Mouse (Mus musculus): Measurements from ENCODE around the gene Cd63. TPM values are rescaled to one million over a fixed set of nuclear protein-coding genes. Genes with fewer than 3 reads are reported as not detected.

The Cd63 gene
- polyA plus RNA-seq, 1 experiment from 2014 or later, result 195 TPM

DNA sequence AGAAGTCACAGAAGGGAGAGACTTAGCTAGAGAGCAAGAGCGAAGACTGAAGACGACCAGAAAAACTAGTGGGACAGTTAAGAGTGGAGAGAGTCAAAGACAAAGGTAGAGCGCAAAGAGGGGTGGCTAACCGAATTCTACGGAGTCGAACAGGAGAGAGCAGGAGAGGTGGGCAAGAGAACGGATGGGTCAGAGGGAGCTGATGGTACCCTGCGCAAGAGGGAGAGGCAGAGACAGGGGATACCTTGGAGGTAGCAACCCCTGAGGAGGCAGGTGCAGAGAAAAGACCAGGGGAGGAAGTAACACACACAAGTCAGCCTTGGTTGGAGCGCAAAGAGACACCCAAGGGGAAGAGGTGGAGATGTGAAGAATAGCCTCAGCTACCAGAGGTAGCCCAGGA lies 8.5 kb upstream of the Cd63 start:
- Histone ChIP-seq H3K36me3 (peaks cover 9% of the 10 kb centered on the region), H3K27ac (replicated peaks) (peak overlapping the region; percentile 93), H3K27me3 (ENCODE audit: low read depth, poor library complexity, severe bottlenecking) (peaks cover 46% of the 10 kb centered on the region), H3K4me3 (peak overlapping the region; percentile 86), H3K4me1 (peaks cover 59% of the 10 kb centered on the region), H3K9me3 (replicated peaks) (no peaks in the 10 kb centered on the region)
- DNase-seq (ENCODE audit: low spot score), result no peak
- WGBS, result under 1% methylated on average over 9 of the region's 9 CpGs

DNA sequence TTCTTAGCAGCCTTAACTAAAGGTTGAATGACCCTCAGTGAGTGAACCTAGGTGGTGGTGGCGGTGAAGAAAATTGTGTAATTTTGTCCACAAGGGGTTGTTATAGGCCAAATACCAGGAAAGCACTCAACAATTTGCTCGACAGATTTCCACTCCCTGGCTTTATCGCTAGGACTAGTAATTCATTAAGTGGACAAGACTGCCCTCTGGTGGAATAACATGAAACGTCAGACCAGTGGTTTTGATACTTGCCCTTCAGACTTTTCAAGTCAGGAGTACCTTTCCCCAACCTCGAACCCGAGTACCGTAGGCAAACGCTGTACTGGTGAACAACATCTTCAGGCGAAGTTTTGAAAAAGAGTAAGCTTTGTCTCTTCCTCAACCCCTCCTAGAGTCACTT lies 5.4 kb upstream of the Cd63 start:
- Histone ChIP-seq H3K4me3 (0 out of 2 replicates have a peak overlapping the region, but pooled peaks have one; percentile 24), H3K36me3 (no peaks in the 10 kb centered on the region), H3K9me3 (replicated peaks) (no peaks in the 10 kb centered on the region), H3K27me3 (ENCODE audit: low read depth, poor library complexity, severe bottlenecking) (peaks cover 51% of the 10 kb centered on the region), H3K4me1 (peaks cover 30% of the 10 kb centered on the region), H3K27ac (replicated peaks) (no peak overlapping the region)
- WGBS, result under 1% methylated on average over 9 of the region's 9 CpGs
- peak; percentile 77 for DNase-seq (ENCODE audit: low spot score)

GRCm38 (mm10) chr10:128895952-128896693 lies 4.7 kb upstream of the Cd63 start:
- Histone ChIP-seq H3K4me1 (peaks cover 24% of the 10 kb centered on the region), H3K4me3 (peak overlapping the region; percentile 24; the same call in 1 of the 2 replicates), H3K9me3 (replicated peaks) (no peaks in the 10 kb centered on the region), H3K27ac (replicated peaks) (no peak overlapping the region), H3K27me3 (ENCODE audit: low read depth, poor library complexity, severe bottlenecking) (peaks cover 51% of the 10 kb centered on the region), H3K36me3 (no peaks in the 10 kb centered on the region)
- no peak for DNase-seq (ENCODE audit: low spot score)
- 2% methylated on average over 17 of the region's 17 CpGs for WGBS

DNA sequence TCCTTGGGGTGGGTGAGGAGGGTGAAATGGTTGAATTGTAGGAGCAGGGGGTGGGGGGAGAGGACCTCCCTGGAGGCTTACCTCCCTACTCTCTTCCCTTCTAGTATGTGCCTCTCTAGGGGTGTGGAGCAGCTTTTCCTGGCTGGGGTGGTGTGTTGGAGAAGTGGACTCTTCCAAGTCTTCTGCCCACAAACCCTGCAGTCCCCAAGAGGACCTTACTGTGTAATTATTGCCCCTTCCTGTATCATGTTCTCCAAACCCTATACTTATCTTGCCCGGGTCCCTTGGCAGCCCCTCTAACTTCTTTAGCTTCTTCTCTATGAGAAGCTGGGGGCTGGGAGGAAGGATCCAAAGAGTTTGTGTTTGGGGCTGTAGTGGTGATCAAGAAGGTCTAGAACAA lies 4.0 kb upstream of the Cd63 start:
- WGBS, result 56% methylated on average over 1 of the region's 1 CpGs
- peaks cover 24% of the 10 kb centered on the region for H3K4me1 ChIP-seq
- DNase-seq (ENCODE audit: low spot score), result no peak
- H3K27ac ChIP-seq (replicated peaks), result no peak overlapping the region
- H3K9me3 ChIP-seq (replicated peaks), result no peaks in the 10 kb centered on the region
- no peaks in the 10 kb centered on the region for H3K36me3 ChIP-seq
- peaks cover 51% of the 10 kb centered on the region for H3K27me3 ChIP-seq (ENCODE audit: low read depth, poor library complexity, severe bottlenecking)
- H3K4me3 ChIP-seq, result no peak overlapping the region

DNA sequence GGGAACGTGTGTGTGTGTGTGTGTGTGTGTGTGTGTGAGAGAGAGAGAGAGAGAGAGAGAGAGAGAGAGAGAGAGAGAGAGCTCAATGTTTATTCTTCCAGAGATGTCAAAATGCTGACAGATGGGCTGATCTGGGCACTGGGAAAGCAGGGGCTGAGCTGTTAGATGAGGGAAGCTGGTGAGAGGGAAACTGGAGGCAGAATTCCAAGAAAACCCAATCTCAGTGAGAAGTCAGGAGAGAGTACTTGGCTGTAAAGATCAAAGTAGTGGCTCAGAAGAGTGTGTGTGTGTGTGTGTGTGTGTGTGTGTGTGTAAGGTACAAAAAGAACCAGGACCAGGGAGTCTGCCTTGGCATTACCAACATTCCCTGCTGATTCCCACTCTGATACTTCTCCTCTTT lies 3.3 kb upstream of the Cd63 start:
- H3K27me3 ChIP-seq (ENCODE audit: low read depth, poor library complexity, severe bottlenecking), result peaks cover 48% of the 10 kb centered on the region
- H3K36me3 ChIP-seq, result no peaks in the 10 kb centered on the region
- no peak overlapping the region for H3K27ac ChIP-seq (replicated peaks)
- H3K9me3 ChIP-seq (replicated peaks), result no peaks in the 10 kb centered on the region
- WGBS, result 41% methylated on average over 1 of the region's 1 CpGs
- H3K4me3 ChIP-seq, result no peak overlapping the region
- H3K4me1 ChIP-seq, result peaks cover 17% of the 10 kb centered on the region
- DNase-seq (ENCODE audit: low spot score), result no peak

GRCm38 (mm10) chr10:128899759-128900490 lies 864 bp upstream of the Cd63 start:
- H3K27ac ChIP-seq (replicated peaks), result no peak overlapping the region
- no peaks in the 10 kb centered on the region for H3K36me3 ChIP-seq
- H3K4me3 ChIP-seq, result no peak overlapping the region
- 83% methylated on average over 6 of the region's 6 CpGs for WGBS
- DNase-seq (ENCODE audit: low spot score), result no peak
- peaks cover 23% of the 10 kb centered on the region for H3K27me3 ChIP-seq (ENCODE audit: low read depth, poor library complexity, severe bottlenecking)
- no peaks in the 10 kb centered on the region for H3K9me3 ChIP-seq (replicated peaks)
- H3K4me1 ChIP-seq, result peaks cover 11% of the 10 kb centered on the region

DNA sequence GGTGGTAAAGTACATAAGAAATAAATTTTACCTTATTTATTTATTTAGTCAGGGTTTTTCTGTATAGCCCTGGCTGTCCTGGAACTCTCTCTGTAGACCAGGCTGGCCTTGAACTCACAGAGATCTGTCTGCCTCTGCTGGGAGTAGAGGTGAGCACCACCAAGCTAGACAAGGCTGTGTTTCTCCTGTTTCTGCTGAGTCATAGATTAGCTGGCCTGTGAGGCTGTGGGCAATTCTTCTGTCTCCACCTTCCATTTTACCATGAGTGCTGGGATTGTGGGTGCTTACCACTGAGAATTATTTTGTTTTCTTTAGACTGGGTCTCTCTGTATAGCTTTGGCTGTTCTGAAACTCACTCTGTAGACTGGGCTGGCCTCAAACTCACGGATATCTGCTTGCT lies 620 bp downstream of the Cd63 start:
- no peak overlapping the region for H3K27ac ChIP-seq (replicated peaks)

GRCm38 (mm10) chr10:128902409-128902988 lies 1.7 kb downstream of the Cd63 start:
- Histone ChIP-seq H3K27ac (replicated peaks) (no peak overlapping the region), H3K9me3 (replicated peaks) (no peaks in the 10 kb centered on the region), H3K36me3 (no peaks in the 10 kb centered on the region), H3K27me3 (ENCODE audit: low read depth, poor library complexity, severe bottlenecking) (peaks cover 4% of the 10 kb centered on the region), H3K4me3 (no peak overlapping the region), H3K4me1 (no peaks in the 10 kb centered on the region)
- 89% methylated on average over 3 of the region's 3 CpGs for WGBS
- DNase-seq (ENCODE audit: low spot score), result no peak

More for the DNA sequence above, 620 bp downstream of the Cd63 start:
- Histone ChIP-seq H3K4me3 (no peak overlapping the region), H3K36me3 (no peaks in the 10 kb centered on the region), H3K9me3 (replicated peaks) (no peaks in the 10 kb centered on the region), H3K4me1 (peaks cover 2% of the 10 kb centered on the region), H3K27me3 (ENCODE audit: low read depth, poor library complexity, severe bottlenecking) (peaks cover 13% of the 10 kb centered on the region)
- DNase-seq (ENCODE audit: low spot score), result no peak
- 83% methylated on average over 1 of the region's 1 CpGs for WGBS

DNA sequence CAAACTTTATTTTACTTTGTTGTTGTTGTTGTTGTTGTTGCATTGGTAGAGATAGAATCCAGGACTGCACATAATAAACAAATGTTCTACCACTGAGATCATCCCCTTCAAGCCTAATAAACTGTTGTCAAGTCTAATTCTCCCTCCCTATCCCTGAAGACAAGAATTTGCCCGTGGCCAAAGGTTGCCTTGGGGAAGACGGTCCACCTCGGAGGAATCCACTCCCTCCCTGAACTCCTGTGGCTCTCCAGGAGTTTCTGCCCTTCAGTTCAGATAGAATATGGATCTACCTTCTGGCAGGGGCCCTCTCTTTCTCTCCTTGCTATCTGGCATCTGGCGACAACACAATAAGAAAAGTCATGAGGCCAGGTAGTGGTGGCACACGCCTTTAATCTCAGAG lies 4.0 kb downstream of the Cd63 start:
- no peak overlapping the region for H3K4me3 ChIP-seq
- peaks cover 22% of the 10 kb centered on the region for H3K27me3 ChIP-seq (ENCODE audit: low read depth, poor library complexity, severe bottlenecking)
- peaks cover 10% of the 10 kb centered on the region for H3K4me1 ChIP-seq
- no peaks in the 10 kb centered on the region for H3K36me3 ChIP-seq
- H3K9me3 ChIP-seq (replicated peaks), result no peaks in the 10 kb centered on the region
- whole genome bisulfite sequencing, result 79% methylated on average over 5 of the region's 5 CpGs
- H3K27ac ChIP-seq (replicated peaks), result no peak overlapping the region
- DNase-seq (ENCODE audit: low spot score), result no peak

DNA sequence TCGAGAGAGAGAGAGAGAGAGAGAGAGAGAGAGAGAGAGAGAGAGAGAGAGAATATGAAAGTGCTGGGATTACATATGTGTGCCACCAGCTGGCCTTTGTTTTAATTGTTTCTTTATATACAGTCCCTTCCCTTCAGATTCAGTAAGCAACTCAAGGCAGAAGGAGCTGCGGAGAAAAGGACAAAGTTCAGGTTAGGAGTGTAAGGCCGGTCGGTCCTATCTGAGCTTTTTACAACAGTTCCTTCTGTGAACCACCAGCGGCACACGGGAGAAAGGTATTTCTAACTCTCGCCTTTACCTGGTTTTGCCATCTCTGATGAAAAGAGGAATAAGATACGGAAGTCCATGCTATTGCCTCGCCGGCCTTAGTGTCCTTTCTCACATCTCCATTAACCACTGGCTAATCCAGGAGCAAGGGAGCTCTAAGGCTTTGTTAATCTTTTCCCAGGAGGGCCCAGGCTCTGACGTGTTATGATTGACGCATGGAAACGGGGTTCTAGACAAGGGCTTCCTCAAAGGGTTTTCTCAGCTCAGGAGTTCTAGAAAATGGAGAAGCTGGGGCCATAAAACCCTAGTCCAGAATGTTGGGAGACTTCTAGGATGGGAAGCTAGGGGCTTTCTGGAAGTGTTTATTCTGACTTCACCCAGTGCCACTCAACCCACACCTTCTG lies 8.1 kb downstream of the Cd63 start:
- 62% methylated on average over 13 of the region's 13 CpGs for WGBS
- Histone ChIP-seq H3K27ac (replicated peaks) (peak overlapping the region; percentile 91), H3K9me3 (replicated peaks) (no peaks in the 10 kb centered on the region), H3K4me1 (peaks cover 36% of the 10 kb centered on the region), H3K27me3 (ENCODE audit: low read depth, poor library complexity, severe bottlenecking) (peaks cover 45% of the 10 kb centered on the region), H3K4me3 (peak overlapping the region; percentile 86), H3K36me3 (peaks cover 13% of the 10 kb centered on the region; the same call in 1 of the 2 replicates)
- DNase-seq (ENCODE audit: low spot score), result no peak

- Histone ChIP-seq H3K9me3 (replicated peaks) (no peaks in the 10 kb centered on the region), H3K27ac (replicated peaks) (peak overlapping the region; percentile 91), H3K4me3 (peak overlapping the region; percentile 86), H3K4me1 (peaks cover 36% of the 10 kb centered on the region), H3K36me3 (peaks cover 17% of the 10 kb centered on the region; the same call in 1 of the 2 replicates), H3K27me3 (ENCODE audit: low read depth, poor library complexity, severe bottlenecking) (peaks cover 45% of the 10 kb centered on the region)
- under 1% methylated on average over 38 of the region's 41 CpGs for WGBS
- peak; percentile 86 for DNase-seq (ENCODE audit: low spot score)
These were observed 8.8 kb downstream of the Cd63 start for GRCm38 (mm10) chr10:128909567-128910028.

GRCm38 (mm10) chr10:128910066-128910841 lies 9.5 kb downstream of the Cd63 start:
- peaks cover 45% of the 10 kb centered on the region for H3K27me3 ChIP-seq (ENCODE audit: low read depth, poor library complexity, severe bottlenecking)
- peaks cover 17% of the 10 kb centered on the region; the same call in 1 of the 2 replicates for H3K36me3 ChIP-seq
- H3K4me1 ChIP-seq, result peaks cover 36% of the 10 kb centered on the region
- peak overlapping the region; percentile 91 for H3K27ac ChIP-seq (replicated peaks)
- no peaks in the 10 kb centered on the region for H3K9me3 ChIP-seq (replicated peaks)
- 4% methylated on average over 61 of the region's 66 CpGs for WGBS
- H3K4me3 ChIP-seq, result peak overlapping the region; percentile 86
- DNase-seq (ENCODE audit: low spot score), result peak; percentile 56

Measured in midbrain, embryonic 10.5 days (tissue).